Mouse (Mus musculus) ES-Bruce4 (cell line): ENCODE measurements at regions not wholly inside any gene's neighbourhood (a gene's known extent, or its start where the extent isn't known, plus 50 kb on each side); places are given as distances from the start of the nearest gene placed in this dataset.

Experiments
- H3K27ac ChIP-seq: 2 replicates; pipeline ENCODE4 v1.5.1; 2012; ENCODE audit warnings: low read length, inconsistent platforms; ENCODE audit not compliant: insufficient read depth
- H3K27me3 ChIP-seq: 2 replicates; pipeline ENCODE4 v1.6.1; 2012; ENCODE audit warnings: mild to moderate bottlenecking, low read length, inconsistent platforms; ENCODE audit not compliant: control insufficient read depth, poor library complexity, insufficient read depth, severe bottlenecking
- H3K36me3 ChIP-seq: 2 replicates; pipeline ENCODE4 v1.6.1; 2012; ENCODE audit warnings: inconsistent platforms, mild to moderate bottlenecking, low read length, moderate library complexity; ENCODE audit not compliant: control insufficient read depth, poor library complexity, insufficient read depth, severe bottlenecking
- H3K4me1 ChIP-seq: one replicate; pipeline ENCODE4 v1.8.1; 2011; ENCODE audit warnings: low read length; ENCODE audit not compliant: control insufficient read depth, insufficient read depth
- H3K4me3 ChIP-seq: 2 replicates; pipeline ENCODE4 v1.5.1; 2011; ENCODE audit warnings: low read depth, mild to moderate bottlenecking, low read length
- H3K9ac ChIP-seq: 2 replicates; pipeline ENCODE4 v1.6.1; 2012; ENCODE audit warnings: low read depth, mild to moderate bottlenecking, inconsistent platforms; ENCODE audit not compliant: poor library complexity, severe bottlenecking
- H3K9me3 ChIP-seq: replicated peaks from 2 replicates; pipeline ENCODE4 v1.6.1; 2012; ENCODE audit warnings: mild to moderate bottlenecking, low read length, inconsistent platforms; ENCODE audit not compliant: control insufficient read depth, poor library complexity, insufficient read depth, severe bottlenecking
- CTCF ChIP-seq: IDR thresholded peaks from one replicate; pipeline ENCODE4 v1.8.1; 2011; ENCODE audit warnings: low read depth, low read length
- EP300 ChIP-seq: IDR thresholded peaks from 2 replicates; pipeline ENCODE4 v1.6.1; 2011; ENCODE audit warnings: low read depth, low read length; ENCODE audit not compliant: insufficient read depth
- POLR2A ChIP-seq: IDR thresholded peaks from one replicate; pipeline ENCODE4 v1.8.1; 2011; ENCODE audit warnings: low read length; ENCODE audit not compliant: insufficient read depth

DNA sequence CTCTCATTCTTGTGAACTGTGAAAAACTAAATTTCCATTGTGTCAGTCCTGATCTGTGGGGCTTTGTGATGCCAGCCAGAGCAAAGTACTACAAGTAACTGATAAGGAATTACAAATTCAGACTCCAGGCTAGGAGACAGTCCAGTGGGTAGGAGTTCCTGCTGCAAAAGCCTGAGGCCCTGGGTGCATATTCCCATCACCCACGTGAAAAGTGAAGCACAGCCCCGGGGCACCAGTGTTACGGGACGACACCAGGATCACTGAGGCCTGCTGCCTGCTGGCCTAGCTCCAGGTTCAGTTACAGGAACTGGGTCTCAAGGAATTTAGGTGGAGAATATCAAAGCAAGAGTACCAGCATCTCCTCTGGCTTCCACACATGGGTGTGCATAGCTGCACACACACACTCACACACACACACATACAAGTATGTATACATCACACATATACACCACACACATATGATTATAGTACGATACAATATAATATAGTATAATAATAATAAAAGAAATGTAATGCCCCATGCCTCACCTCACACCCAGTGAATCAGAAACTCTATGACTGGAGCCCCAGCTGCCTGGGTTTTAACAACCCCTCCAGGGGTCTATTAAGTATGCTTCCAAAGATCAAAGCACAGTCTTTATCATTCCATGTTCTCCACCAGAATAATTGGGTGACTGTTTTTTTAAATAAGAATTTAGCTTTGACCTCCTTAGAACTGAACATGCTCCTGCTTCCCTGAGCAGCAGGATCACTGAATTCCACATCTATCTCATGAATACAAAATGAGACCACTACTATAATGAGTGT is 126.6 kb upstream of the Gm34302 start:
- TF ChIP-seq EP300 (no peak), CTCF (no peak), POLR2A (no peak)
- Histone ChIP-seq H3K4me1 (no peaks in the 10 kb centered on the region), H3K27me3 (peaks cover 1% of the 10 kb centered on the region; the same call in 1 of the 2 replicates), H3K9me3 (no peaks in the 10 kb centered on the region), H3K36me3 (no peaks in the 10 kb centered on the region), H3K9ac (no peak overlapping the region), H3K27ac (no peak overlapping the region), H3K4me3 (no peak overlapping the region)

DNA sequence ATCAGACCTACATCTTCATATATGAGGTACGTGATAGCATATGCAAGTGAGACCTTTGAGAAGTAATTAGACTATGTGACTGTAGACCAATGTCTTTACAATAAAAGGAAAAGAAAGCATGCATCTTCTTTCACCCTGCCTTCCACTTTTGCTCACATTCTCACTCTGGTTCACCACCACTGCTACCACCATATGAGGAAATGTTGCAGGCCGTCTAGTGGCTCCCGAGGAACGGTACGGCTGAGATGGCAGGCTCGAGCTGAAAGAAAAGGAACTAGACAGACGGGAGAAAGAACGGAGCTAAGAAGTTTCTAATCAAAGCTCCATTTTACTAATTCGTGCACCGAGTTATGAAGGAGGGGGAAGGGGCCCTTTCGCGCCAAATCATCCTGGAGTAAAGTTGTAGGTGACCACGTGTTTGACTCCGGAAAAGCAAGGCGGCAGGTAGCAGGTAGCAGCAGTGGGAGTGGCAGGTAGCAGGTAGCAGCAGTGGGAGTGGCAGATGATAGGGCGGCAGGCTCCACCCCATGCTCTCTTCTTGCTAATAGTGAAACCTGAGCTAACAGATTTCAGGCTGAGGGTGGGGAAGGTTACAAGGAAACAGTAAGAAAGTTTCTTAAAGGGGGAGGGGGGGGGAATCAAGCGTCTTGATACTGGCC is 125.9 kb upstream of the Gm34302 start:
- no peak overlapping the region for H3K9ac ChIP-seq
- H3K4me3 ChIP-seq, result peak overlapping the region; percentile 4; the same call in 1 of the 2 replicates
- H3K27me3 ChIP-seq, result peaks cover 1% of the 10 kb centered on the region; the same call in 1 of the 2 replicates
- no peak overlapping the region for H3K27ac ChIP-seq
- no peaks in the 10 kb centered on the region for H3K36me3 ChIP-seq
- no peaks in the 10 kb centered on the region for H3K9me3 ChIP-seq
- H3K4me1 ChIP-seq, result no peaks in the 10 kb centered on the region
- TF ChIP-seq CTCF (no peak), EP300 (no peak), POLR2A (no peak)

DNA sequence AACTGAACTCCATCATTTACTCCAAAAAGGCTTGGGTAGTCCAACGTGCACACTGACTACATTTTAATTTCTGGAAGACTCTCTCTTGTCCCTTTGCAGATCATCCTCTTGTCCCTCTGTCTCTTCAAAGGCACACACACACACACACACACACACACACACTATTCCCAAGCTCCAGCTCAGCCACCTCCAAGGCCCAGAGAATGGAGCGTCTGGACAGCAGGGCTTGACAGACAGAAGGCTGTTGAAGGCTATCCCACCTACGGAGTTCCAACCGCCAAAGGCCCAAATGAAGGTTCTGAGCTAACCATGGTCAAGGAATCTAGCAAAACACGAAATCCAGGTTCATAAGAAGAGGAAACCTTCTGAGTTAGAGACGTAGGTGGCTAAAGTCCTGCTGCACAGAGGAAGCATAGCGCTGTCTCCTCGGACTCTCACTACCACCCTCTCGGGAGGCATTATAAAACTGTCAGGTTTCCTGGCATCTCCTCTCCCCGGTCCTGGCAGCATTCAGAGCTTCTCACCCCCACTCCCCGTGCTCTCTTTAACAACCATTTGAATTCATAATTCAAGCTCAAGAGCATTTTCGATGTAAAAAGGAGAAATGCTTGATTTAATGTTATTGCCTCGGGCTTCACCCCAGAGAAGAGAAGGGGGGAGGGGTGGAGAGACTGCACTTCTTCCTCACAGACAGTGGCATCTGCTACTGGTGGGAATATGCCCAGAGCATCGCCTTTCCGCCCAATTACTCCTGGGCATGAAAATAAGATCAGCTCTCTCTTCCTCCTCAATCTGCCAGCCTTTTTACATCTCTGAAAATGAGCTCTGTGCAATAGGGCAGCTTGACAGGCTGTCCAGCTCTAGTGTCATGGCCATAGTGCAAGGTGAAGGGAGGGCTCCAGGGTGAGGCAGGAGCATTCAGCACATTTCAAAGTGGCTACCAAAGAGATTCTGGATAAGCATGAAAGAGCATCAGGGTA is 99.3 kb upstream of the Gm34302 start:
- Histone ChIP-seq H3K9me3 (no peaks in the 10 kb centered on the region), H3K4me3 (no peak overlapping the region), H3K27ac (no peak overlapping the region), H3K9ac (no peak overlapping the region), H3K36me3 (no peaks in the 10 kb centered on the region), H3K27me3 (no peaks in the 10 kb centered on the region), H3K4me1 (no peaks in the 10 kb centered on the region)
- TF ChIP-seq CTCF (no peak), POLR2A (no peak), EP300 (no peak)

DNA sequence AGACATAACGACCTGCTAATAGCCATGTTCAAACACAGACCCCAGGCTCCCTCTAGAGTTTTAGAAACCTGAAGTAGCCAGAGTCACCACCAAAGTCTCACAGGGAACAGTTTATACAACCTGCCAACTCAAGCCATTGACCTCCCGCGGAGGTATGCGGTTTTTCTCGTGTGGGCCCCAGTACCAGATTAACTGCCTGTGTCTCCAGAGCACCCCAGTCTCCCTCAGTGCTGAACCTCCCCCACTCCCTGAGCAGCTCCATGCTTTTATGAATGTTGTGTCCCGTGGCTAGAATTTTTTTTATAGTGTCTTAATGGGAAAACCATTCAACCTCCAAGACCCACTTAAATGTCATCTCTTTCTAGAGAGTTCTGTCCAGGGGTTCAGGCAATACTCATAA is 98.5 kb upstream of the Gm34302 start:
- Histone ChIP-seq H3K36me3 (no peaks in the 10 kb centered on the region), H3K4me1 (no peaks in the 10 kb centered on the region), H3K27me3 (no peaks in the 10 kb centered on the region), H3K9me3 (no peaks in the 10 kb centered on the region), H3K27ac (no peak overlapping the region), H3K9ac (no peak overlapping the region), H3K4me3 (no peak overlapping the region)
- TF ChIP-seq POLR2A (no peak), EP300 (no peak), CTCF (no peak)

DNA sequence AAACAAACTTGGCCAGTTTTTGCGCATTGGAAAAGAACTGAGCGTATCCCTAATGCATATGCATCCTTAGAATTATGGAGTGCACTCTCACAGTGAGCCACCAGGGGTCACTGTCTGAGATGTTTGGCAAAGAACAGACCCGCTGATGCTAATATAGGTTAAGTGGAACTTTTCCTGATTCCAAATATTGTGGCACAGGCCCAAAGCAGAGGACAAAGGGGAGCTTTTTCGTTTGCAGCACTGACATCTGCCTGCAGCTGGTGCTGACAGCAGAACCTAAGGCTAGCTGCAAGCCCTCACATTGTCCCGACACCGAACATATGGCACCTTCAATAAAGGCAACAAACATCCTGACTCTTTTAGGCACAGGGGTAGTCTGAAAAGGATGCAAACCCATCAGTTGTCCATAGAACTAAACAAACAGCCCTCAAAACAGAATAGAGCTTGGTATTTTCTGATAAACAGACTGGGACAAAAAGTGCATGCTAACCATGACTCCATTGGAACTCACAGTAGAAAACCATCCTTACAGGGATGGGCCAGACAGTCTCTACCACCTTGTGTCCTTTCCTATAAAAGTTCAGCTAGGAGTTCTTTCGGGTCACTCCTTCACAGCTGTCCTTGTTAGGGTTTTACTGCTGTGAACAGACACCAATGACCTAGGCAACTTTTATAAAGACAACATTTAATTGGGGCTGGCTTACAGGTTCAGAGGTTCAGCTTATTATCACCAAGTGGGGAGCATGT is 87.1 kb upstream of the Gm34302 start:
- no peak overlapping the region for H3K27ac ChIP-seq
- H3K9ac ChIP-seq, result no peak overlapping the region
- no peaks in the 10 kb centered on the region for H3K36me3 ChIP-seq
- no peaks in the 10 kb centered on the region for H3K4me1 ChIP-seq
- H3K9me3 ChIP-seq, result no peaks in the 10 kb centered on the region
- no peak for TF ChIP-seq CTCF
- no peak for TF ChIP-seq POLR2A
- no peak for TF ChIP-seq EP300
- H3K4me3 ChIP-seq, result no peak overlapping the region
- no peaks in the 10 kb centered on the region for H3K27me3 ChIP-seq
